Mouse (Mus musculus): ENCODE results near the gene Rabl2.

The Rabl2 gene

GRCm38 (mm10) chr15:89550506-89550905 is 41.2 kb downstream of the Rabl2 start:
- no peak for DNase-seq

DNA sequence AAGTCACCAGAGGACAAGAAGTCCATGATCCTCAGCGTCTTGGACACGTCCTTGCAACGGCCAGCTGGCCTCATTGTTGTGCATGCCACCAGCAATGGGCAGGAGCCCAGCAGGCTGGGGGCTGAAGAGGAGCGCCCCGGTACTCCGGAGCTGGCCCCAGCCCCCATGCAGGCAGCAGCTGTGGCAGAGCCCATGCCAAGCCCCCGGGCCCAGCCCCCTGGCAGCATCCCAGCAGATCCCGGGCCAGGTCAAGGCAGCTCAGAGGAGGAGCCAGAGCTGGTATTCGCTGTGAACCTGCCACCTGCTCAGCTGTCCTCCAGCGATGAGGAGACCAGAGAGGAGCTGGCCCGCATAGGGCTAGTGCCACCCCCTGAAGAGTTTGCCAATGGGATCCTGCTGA is 42.9 kb downstream of the Rabl2 start:
- DNase-seq, result no peak

DNA sequence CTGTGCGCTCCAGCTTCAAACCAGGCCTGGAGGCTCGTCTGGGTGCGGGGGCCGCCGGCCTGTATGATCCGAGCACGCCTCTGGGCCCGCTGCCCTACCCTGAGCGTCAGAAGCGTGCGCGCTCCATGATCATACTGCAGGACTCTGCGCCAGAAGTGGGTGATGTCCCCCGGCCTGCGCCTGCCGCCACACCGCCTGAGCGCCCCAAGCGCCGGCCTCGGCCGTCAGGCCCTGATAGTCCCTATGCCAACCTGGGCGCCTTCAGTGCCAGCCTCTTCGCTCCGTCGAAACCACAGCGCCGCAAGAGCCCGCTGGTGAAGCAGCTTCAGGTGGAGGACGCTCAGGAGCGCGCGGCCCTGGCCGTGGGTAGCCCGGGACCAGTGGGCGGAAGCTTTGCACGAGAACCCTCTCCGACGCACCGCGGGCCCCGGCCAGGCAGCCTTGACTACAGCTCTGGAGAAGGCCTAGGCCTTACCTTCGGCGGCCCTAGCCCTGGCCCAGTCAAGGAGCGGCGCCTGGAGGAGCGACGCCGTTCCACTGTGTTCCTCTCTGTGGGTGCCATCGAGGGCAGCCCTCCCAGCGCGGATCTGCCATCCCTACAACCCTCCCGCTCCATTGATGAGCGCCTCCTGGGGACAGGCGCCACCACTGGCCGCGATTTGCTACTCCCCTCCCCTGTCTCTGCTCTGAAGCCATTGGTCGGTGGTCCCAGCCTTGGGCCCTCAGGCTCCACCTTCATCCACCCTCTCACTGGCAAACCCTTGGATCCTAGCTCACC is 43.7 kb downstream of the Rabl2 start:
- DNase-seq, result no peak

DNA sequence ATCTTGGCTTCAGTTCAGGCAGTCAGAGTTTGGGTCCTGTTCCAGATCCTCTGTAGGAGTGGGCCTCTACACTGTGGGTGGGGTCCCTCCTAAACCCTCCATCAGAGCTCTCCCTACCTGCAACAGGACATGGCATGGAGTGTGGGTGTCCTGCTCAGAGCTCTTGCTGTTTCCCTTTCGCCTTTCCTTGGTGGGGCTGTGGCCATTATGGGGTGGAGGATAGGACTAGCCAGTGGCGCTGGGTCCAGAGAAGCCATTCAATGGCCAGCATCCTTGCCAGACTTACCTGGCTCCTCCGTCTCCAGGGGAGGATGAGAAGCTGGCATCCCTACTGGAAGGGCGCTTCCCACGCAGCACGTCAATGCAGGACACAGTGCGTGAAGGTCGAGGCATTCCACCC is 44.4 kb downstream of the Rabl2 start:
- DNase-seq, result no peak

DNA sequence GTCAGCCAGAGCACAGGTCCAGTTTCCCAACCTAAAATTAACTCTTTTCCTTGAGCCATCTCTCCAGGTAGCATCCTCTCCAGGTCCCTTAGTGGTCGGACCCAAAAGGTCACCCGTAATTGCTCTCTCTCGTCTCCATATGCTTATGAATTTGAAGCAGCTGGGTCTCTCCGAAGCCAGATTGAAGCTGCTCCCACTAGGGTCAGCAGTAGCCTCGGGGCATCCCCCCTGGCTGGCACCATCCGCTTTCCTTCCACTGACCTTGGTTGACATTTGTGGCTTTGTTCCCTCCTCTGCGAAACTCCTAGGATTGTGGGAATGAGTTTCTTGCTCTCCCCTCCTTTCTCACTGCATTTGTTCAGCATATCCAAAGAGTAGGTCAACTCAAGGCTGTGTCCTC is 47.6 kb downstream of the Rabl2 start:
- DNase-seq, result peak; percentile 78

- peak; percentile 86 for DNase-seq
These were observed 57.9 kb downstream of the Rabl2 start for GRCm38 (mm10) chr15:89533843-89534207.

DNA sequence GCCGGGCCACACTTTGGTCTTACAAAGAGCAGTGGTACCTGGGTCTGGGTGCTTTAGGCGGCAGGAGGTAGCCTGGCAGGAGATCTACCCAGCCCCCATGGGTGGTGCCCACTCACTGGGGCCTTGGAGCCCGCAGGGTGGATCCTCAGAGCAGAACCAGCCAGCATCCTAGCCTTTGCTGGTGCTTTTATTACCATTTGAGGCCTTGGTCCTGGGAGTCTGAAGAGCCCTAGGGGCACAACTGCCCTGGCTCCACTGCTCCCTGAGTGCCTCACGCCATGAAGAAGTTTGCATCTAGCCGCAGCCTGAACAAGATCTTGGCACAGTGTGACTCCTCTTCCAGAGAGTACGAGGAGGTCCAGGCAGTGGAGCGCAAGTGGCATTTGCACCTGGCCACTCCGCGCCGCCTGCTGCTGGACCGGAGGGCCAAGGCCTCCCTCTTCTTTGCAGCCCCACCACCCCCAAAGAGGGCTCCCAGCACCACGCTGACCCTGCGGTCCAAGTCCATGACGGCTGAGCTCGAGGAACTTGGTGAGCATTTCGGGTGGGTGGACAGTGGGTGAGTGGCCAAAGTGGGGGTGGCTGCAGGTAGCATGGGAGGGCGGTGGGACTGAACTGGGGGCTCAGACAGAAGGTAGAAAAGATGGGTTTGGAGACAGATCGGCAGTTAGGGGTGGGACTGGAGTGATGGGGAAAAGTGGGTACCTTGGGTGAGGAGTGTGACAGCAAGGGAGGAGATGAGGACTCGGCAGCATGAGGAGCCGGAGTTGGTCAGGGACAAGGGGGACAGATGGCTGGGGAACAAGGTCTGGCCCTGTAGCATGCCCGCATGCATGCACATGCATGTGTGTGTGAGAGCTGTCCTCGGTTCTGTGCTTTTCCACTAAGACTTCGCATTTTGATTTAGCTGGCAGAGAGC is 58.5 kb downstream of the Rabl2 start:
- peak; percentile 89 for DNase-seq
